In genomic region chr7:73608804-73609275, GRCm38 (mm10) we compare ENCODE assay signal across 10 mouse cellular contexts.
DNase-seq lines count a peak whose midpoint lies in the region; ATAC-seq lines count a peak whose summit lies in the region.
"Had no signal": no experiment of that assay in that cellular context is flagged by ENCODE, and none has a peak within 500 bp of the region (broad histone marks: within the 10 kb centered on the region; RNA-seq: fewer than 3 reads in every experiment).

No protein-coding gene starts in this region.

- H3K9ac ChIP-seq in lung, embryonic 16.5 days (ENCODE audit: low read length), result peak overlapping the region; percentile 57
- H3K9ac ChIP-seq in embryonic facial prominence, embryonic 15.5 days, result no peak overlapping the region
- no peak overlapping the region for H3K9ac ChIP-seq in intestine, embryonic 15.5 days
- H3K9ac ChIP-seq in neural tube, embryonic 15.5 days (replicated peaks), result no peak overlapping the region

- no peak overlapping the region for H3K4me3 ChIP-seq in lung, embryonic 16.5 days (ENCODE audit: low read length)
- no peak overlapping the region for H3K4me3 ChIP-seq in embryonic facial prominence, embryonic 15.5 days (replicated peaks)
- no peak overlapping the region for H3K4me3 ChIP-seq in intestine, embryonic 15.5 days (replicated peaks)
- no peak overlapping the region for H3K4me3 ChIP-seq in neural tube, embryonic 15.5 days (replicated peaks)

- 27% methylated on average over 5 of the region's 5 CpGs for WGBS in lung, embryonic 16.5 days
- 22% methylated on average over 5 of the region's 5 CpGs for WGBS in embryonic facial prominence, embryonic 15.5 days
- 37% methylated on average over 5 of the region's 5 CpGs for WGBS in intestine, embryonic 15.5 days
- 33% methylated on average over 5 of the region's 5 CpGs for WGBS in neural tube, embryonic 15.5 days

- H3K4me1 ChIP-seq in lung, embryonic 16.5 days (replicated peaks; ENCODE audit: control insufficient read depth, insufficient read depth, low read length), result peaks cover 14% of the 10 kb centered on the region; the same call in 1 of the 2 replicates
- peaks cover 17% of the 10 kb centered on the region; the same call in 1 of the 2 replicates for H3K4me1 ChIP-seq in embryonic facial prominence, embryonic 15.5 days
- no peaks in the 10 kb centered on the region for H3K4me1 ChIP-seq in intestine, embryonic 15.5 days (replicated peaks)
- peaks cover 19% of the 10 kb centered on the region for H3K4me1 ChIP-seq in neural tube, embryonic 15.5 days

- no peaks in the 10 kb centered on the region for H3K9me3 ChIP-seq in lung, embryonic 16.5 days (ENCODE audit: control insufficient read depth, low read length)
- no peaks in the 10 kb centered on the region for H3K9me3 ChIP-seq in embryonic facial prominence, embryonic 15.5 days (replicated peaks)
- H3K9me3 ChIP-seq in intestine, embryonic 15.5 days, result no peaks in the 10 kb centered on the region
- no peaks in the 10 kb centered on the region for H3K9me3 ChIP-seq in neural tube, embryonic 15.5 days (replicated peaks)

- H3K27ac ChIP-seq in lung, embryonic 16.5 days (ENCODE audit: low read length), result peak overlapping the region; percentile 96; the same call in 1 of the 2 replicates
- peak overlapping the region; percentile 93 for H3K27ac ChIP-seq in embryonic facial prominence, embryonic 15.5 days (replicated peaks)
- H3K27ac ChIP-seq in intestine, embryonic 15.5 days, result no peak overlapping the region
- H3K27ac ChIP-seq in neural tube, embryonic 15.5 days (replicated peaks), result peak overlapping the region; percentile 88

- ATAC-seq in lung, embryonic 16.5 days (ENCODE audit: low read depth), result no peak
- ATAC-seq in embryonic facial prominence, embryonic 15.5 days (ENCODE audit: insufficient number of reproducible peaks, low FRiP score, low TSS enrichment, low read depth), result no peak
- ATAC-seq in intestine, embryonic 15.5 days, result no peak
- ATAC-seq in neural tube, embryonic 15.5 days (ENCODE audit: low FRiP score), result no peak
- ATAC-seq in cerebellum, adult (ENCODE audit: insufficient number of reproducible peaks, low FRiP score, low TSS enrichment), result no peak
- ATAC-seq: activated CD4-positive, CD25-positive, alpha-beta regulatory T cell, adult 4 months had no signal

- peak overlapping the region; percentile 73 for H3K4me2 ChIP-seq in lung, embryonic 16.5 days (ENCODE audit: low read depth, low read length)
- peak overlapping the region; percentile 50 for H3K4me2 ChIP-seq in embryonic facial prominence, embryonic 15.5 days (replicated peaks)
- peak overlapping the region; percentile 60; the same call in 1 of the 2 replicates for H3K4me2 ChIP-seq in intestine, embryonic 15.5 days (replicated peaks)
- H3K4me2 ChIP-seq in neural tube, embryonic 15.5 days, result peak overlapping the region; percentile 57; the same call in 1 of the 2 replicates

- H3K36me3 ChIP-seq in lung, embryonic 16.5 days (ENCODE audit: control insufficient read depth, insufficient read depth, low read length), result no peaks in the 10 kb centered on the region
- no peaks in the 10 kb centered on the region for H3K36me3 ChIP-seq in embryonic facial prominence, embryonic 15.5 days
- no peaks in the 10 kb centered on the region for H3K36me3 ChIP-seq in intestine, embryonic 15.5 days
- no peaks in the 10 kb centered on the region for H3K36me3 ChIP-seq in neural tube, embryonic 15.5 days

- no peak for DNase-seq in lung, postnatal 4 days
- no peak for DNase-seq in c-Kit-positive CD71-positive TER-119-positive erythroid progenitor cells, embryonic 14.5 days (ENCODE audit: low spot score)
- no peak for DNase-seq in left cerebral cortex, adult 18-20 months (ENCODE audit: low spot score in 2 of 2)
- DNase-seq: gastrocnemius, postnatal 25 days had no signal

- no peaks in the 10 kb centered on the region for H3K27me3 ChIP-seq in lung, embryonic 16.5 days (ENCODE audit: control insufficient read depth, insufficient read depth, low read depth, low read length)
- H3K27me3 ChIP-seq in embryonic facial prominence, embryonic 15.5 days, result no peaks in the 10 kb centered on the region
- no peaks in the 10 kb centered on the region for H3K27me3 ChIP-seq in intestine, embryonic 15.5 days (replicated peaks)
- no peaks in the 10 kb centered on the region for H3K27me3 ChIP-seq in neural tube, embryonic 15.5 days (replicated peaks)
